Mouse (Mus musculus) ovary, adult 18-20 months (tissue): ENCODE results near the gene Ccdc18.
"Not testable (repeated sequence)": the region's sequence is repeated elsewhere in the genome, so short reads cannot be mapped to it uniquely, and the experiment has no call there.

Source experiments
- DNase-seq: peaks from one replicate; pipeline ENCODE4 v3.0.0; 2022; ENCODE audit warnings: low spot score, mixed read lengths

The Ccdc18 gene

GRCm38 (mm10) chr5:108262722-108263121 lies 130.0 kb downstream of the Ccdc18 start:
- no peak for DNase-seq

GRCm38 (mm10) chr5:108263785-108264184 lies 131.1 kb downstream of the Ccdc18 start:
- DNase-seq = not testable (repeated sequence)

GRCm38 (mm10) chr5:108266990-108267389 lies 134.3 kb downstream of the Ccdc18 start:
- no peak for DNase-seq

- DNase-seq = peak; percentile 83
Measured at GRCm38 (mm10) chr5:108268127-108269062, 135.7 kb downstream of the Ccdc18 start, which contains the start of gene Dr1. Gene Dr1, plus strand, starts transcription at chr5:108268897.

GRCm38 (mm10) chr5:108269063-108269810 lies 136.6 kb downstream of the Ccdc18 start:
- DNase-seq = no peak

- no peak for DNase-seq
Measured at GRCm38 (mm10) chr5:108269811-108270151, 137.1 kb downstream of the Ccdc18 start.

- no peak for DNase-seq
Measured at GRCm38 (mm10) chr5:108270415-108270814, 137.7 kb downstream of the Ccdc18 start.

- DNase-seq = not testable (repeated sequence)
Measured at GRCm38 (mm10) chr5:108271345-108271744, 138.7 kb downstream of the Ccdc18 start.
